23 mouse cellular contexts compared by ENCODE assay signal in genomic region chr9:14710910-14711309, GRCm38 (mm10). TPM values are rescaled to one million over a fixed set of nuclear protein-coding genes. Genes with fewer than 3 reads are reported as not detected.
DNase-seq lines count a peak whose midpoint lies in the region; ATAC-seq and TF ChIP-seq lines count a peak whose summit lies in the region.
"Had no signal": no experiment of that assay in that cellular context is flagged by ENCODE, and none has a peak within 500 bp of the region (broad histone marks: within the 10 kb centered on the region; RNA-seq: fewer than 3 reads in every experiment).

No protein-coding gene starts in this region.

- H3K4me1 ChIP-seq in megakaryocyte, embryonic 14.5 days = peaks cover 2% of the 10 kb centered on the region; the same call in 1 of the 2 replicates
- H3K4me1 ChIP-seq in MEL (ENCODE audit: control insufficient read depth in 1 of 2, insufficient read depth in 2 of 2, low read length in 2 of 2) = no peaks in the 10 kb centered on the region; a peak in 1 of 4 replicates

- H3K9me3 ChIP-seq in megakaryocyte, embryonic 14.5 days = no peaks in the 10 kb centered on the region
- H3K9me3 ChIP-seq in MEL (replicated peaks; ENCODE audit: insufficient read depth, low read length) = no peaks in the 10 kb centered on the region
- H3K9me3 ChIP-seq: G1E had no signal

- H3K27ac ChIP-seq in MEL (ENCODE audit: control insufficient read depth, low read depth, low read length) = no peak overlapping the region

- H3K9ac ChIP-seq in MEL (ENCODE audit: control insufficient read depth, low read depth, low read length, poor library complexity, severe bottlenecking) = no peak overlapping the region

- ATAC-seq in megakaryocyte, adult 5-6 weeks (ENCODE audit: poor library complexity, severe bottlenecking) = no peak
- ATAC-seq: activated CD4-positive, CD25-positive, alpha-beta regulatory T cell, adult 4 months; CD4-positive, CD25-positive, alpha-beta regulatory T cell, adult 4 months; Patski had no signal

- TF ChIP-seq CTCF in MEL (IDR thresholded peaks at IDR 0.05 in 2 of 3, conservative IDR thresholded peaks at IDR 0.05 in 1 of 3; ENCODE audit: control insufficient read depth in 1 of 3, insufficient read depth in 1 of 3, low read depth in 2 of 3, low read length in 3 of 3, poor library complexity in 1 of 3, severe bottlenecking in 1 of 3) = no peak

- DNase-seq in MEL (ENCODE audit: low read depth, low spot score) = no peak
- no peak for DNase-seq in kidney, adult 9 months
- DNase-seq: adrenal gland, adult 2 months; adrenal gland, adult 8-10 months; adrenal gland, postnatal 10 days; adrenal gland, postnatal 14 days; adrenal gland, postnatal 25 days; adrenal gland, postnatal 36 days; B cell, adult 2 months; cerebellum, adult 11 months; cerebellum, adult 11-12 months; cerebellum, adult 18-20 months; cerebellum, adult 2 months had no signal

- peak overlapping the region; percentile 0 for H3K4me3 ChIP-seq in megakaryocyte, embryonic 14.5 days (replicated peaks)
- no peak overlapping the region for H3K4me3 ChIP-seq in MEL (ENCODE audit: control insufficient read depth in 1 of 2, insufficient read depth in 1 of 2, low read depth in 2 of 2, low read length in 2 of 2)

- TF ChIP-seq POLR2A in MEL (IDR thresholded peaks at IDR 0.05; ENCODE audit: control insufficient read depth in 1 of 2, insufficient read depth in 1 of 2, low read depth in 1 of 2, low read length in 2 of 2, poor library complexity in 1 of 2) = no peak

- no peaks in the 10 kb centered on the region for H3K79me2 ChIP-seq in MEL (ENCODE audit: control insufficient read depth, insufficient read depth, low read length, poor library complexity)

- no peaks in the 10 kb centered on the region for H3K36me3 ChIP-seq in megakaryocyte, embryonic 14.5 days (replicated peaks; ENCODE audit: low read length)
- peaks cover 0 to 6% of the 10 kb centered on the region in 2 experiments; a peak in 1 of 4 replicates for H3K36me3 ChIP-seq in MEL (ENCODE audit: control insufficient read depth in 1 of 2, insufficient read depth in 2 of 2, low read length in 2 of 2)

- no peak for TF ChIP-seq RAD21 in MEL (IDR thresholded peaks at IDR 0.05; ENCODE audit: low read depth, low read length)

- TF ChIP-seq EP300 in MEL (IDR thresholded peaks at IDR 0.05; ENCODE audit: low read depth in 1 of 2, low read length in 2 of 2) = no peak

- H3K27me3 ChIP-seq in megakaryocyte, embryonic 14.5 days (replicated peaks) = peaks cover 14% of the 10 kb centered on the region
- peaks cover 0 to 2% of the 10 kb centered on the region in 2 experiments; a peak in 2 of 4 replicates for H3K27me3 ChIP-seq in MEL (ENCODE audit: control insufficient read depth in 1 of 2, insufficient read depth in 2 of 2, low read length in 2 of 2)
- H3K27me3 ChIP-seq: CH12.LX had no signal

TF ChIP-seq in MEL, 35 proteins besides CTCF, POLR2A, EP300 and RAD21:
- TF ChIP-seq POLR2AphosphoS5 (IDR thresholded peaks at IDR 0.05; ENCODE audit: borderline replicate concordance, low read depth, low read length) (peak; percentile 91; the same call in 1 of the 2 replicates), MAX (IDR thresholded peaks at IDR 0.05; ENCODE audit: low read length) (no peak)
TF ChIP-seq in MEL: peak in this region for 1.

RNA-seq across cellular contexts. Expression of gene Piwil4, which starts 29.6 kb away (rescaled TPM):
- not detected in 2 replicates for polyA plus RNA-seq in megakaryocyte, embryonic 14.5 days (2012; ENCODE audit: insufficient read depth, low replicate concordance)
- 0.09 TPM in 1 of 2 replicates, not detected in the other for total RNA-seq in megakaryocyte, adult 5-6 weeks (2015)
- total RNA-seq in megakaryocyte, adult 5-6 weeks (2017) = not detected in 2 replicates
- 30.8 and 31.7 TPM in 2 replicates for total RNA-seq in MEL (2012; rRNA removed)
- polyA plus RNA-seq in MEL (2012; ENCODE audit: insufficient read depth in 1 of 2, insufficient read length in 2 of 2, low read depth in 1 of 2, low replicate concordance in 2 of 2, missing spikeins in 1 of 2) = 10 to 100 TPM in 1 of 2 experiments, not detected in 1; 24.8 TPM
- total RNA-seq: adrenal gland, postnatal 14 days had no signal

RNA-seq across cellular contexts. Expression of gene Fut4, which starts 41.3 kb away (rescaled TPM):
- polyA plus RNA-seq in megakaryocyte, embryonic 14.5 days (2012; ENCODE audit: insufficient read depth, low replicate concordance) = 0.02 TPM in 1 of 2 replicates, not detected in the other
- total RNA-seq in megakaryocyte, adult 5-6 weeks (2015) = 6.9 and 7.2 TPM in 2 replicates
- total RNA-seq in megakaryocyte, adult 5-6 weeks (2017) = 9.5 and 9.6 TPM in 2 replicates
- 7.2 and 8.7 TPM in 2 replicates for total RNA-seq in MEL (2012; rRNA removed)
- 10 to 100 TPM in 1 of 2 experiments, not detected in 1; 11.2 TPM for polyA plus RNA-seq in MEL (2012; ENCODE audit: insufficient read depth in 1 of 2, insufficient read length in 2 of 2, low read depth in 1 of 2, low replicate concordance in 2 of 2, missing spikeins in 1 of 2)
- total RNA-seq: CH12.LX had no signal
- polyA plus RNA-seq: G1E had no signal

RNA-seq across cellular contexts. Expression of gene 1700012B09Rik, which starts 59.9 kb away (rescaled TPM):
- polyA plus RNA-seq in megakaryocyte, embryonic 14.5 days (2012; ENCODE audit: insufficient read depth, low replicate concordance) = not detected in 2 replicates
- total RNA-seq in megakaryocyte, adult 5-6 weeks (2015) = 3.4 and 5.6 TPM in 2 replicates
- 1.2 and 1.4 TPM in 2 replicates for total RNA-seq in megakaryocyte, adult 5-6 weeks (2017)
- not detected in 2 replicates for total RNA-seq in MEL (2012; rRNA removed)
- not detected for polyA plus RNA-seq in MEL (2012; ENCODE audit: insufficient read depth in 1 of 2, insufficient read length in 2 of 2, low read depth in 1 of 2, low replicate concordance in 2 of 2, missing spikeins in 1 of 2)
- total RNA-seq: adrenal gland, adult 18-20 months; adrenal gland, adult 2 months; adrenal gland, adult 8-10 months; adrenal gland, postnatal 10 days; adrenal gland, postnatal 14 days; adrenal gland, postnatal 25 days; adrenal gland, postnatal 36 days; adrenal gland, postnatal 4 days; CH12.LX; ES-E14; G1E had no signal
- polyA plus RNA-seq: activated CD4-positive, CD25-positive, alpha-beta regulatory T cell, adult 4 months; adrenal gland, adult 2 months; CD4-positive, CD25-positive, alpha-beta regulatory T cell, adult 4 months; G1E; Patski had no signal

Comparison
In these comparisons a context has a peak if more than half of its experiments do, and no peak if none do; other contexts are left out.
1. RNA of gene Piwil4, which starts 29.6 kb away (total RNA-seq): 30.8 to 31.7 TPM in MEL; 0.09 TPM in megakaryocyte, adult 5-6 weeks; every median in the first group is over 10 times any median in the second.